Mouse (Mus musculus) kidney, embryonic 15.5 days (tissue): ENCODE measurements around the gene Rassf3. TPM values are rescaled to one million over a fixed set of nuclear protein-coding genes. Genes with fewer than 3 reads are reported as not detected.

Source experiments
- ATAC-seq: fragments of 200-750 bp; cut with Nextera tagmentation; replicated peaks from 2 replicates; pipeline ENCODE4 v1.8.0; 2017; ENCODE audit warnings: moderate TSS enrichment; ENCODE audit not compliant: low FRiP score
- H3K27ac ChIP-seq: fragments of 300-500 bp; sonication (generic); 2 replicates; pipeline ENCODE4 v1.5.1; 2015; ENCODE audit warnings: mild to moderate bottlenecking, inconsistent platforms
- H3K27me3 ChIP-seq: fragments of 300-500 bp; sonication (generic); 2 replicates; pipeline ENCODE4 v1.6.1; 2015; ENCODE audit warnings: inconsistent platforms
- H3K36me3 ChIP-seq: fragments of 300-500 bp; sonication (generic); 2 replicates; pipeline ENCODE4 v1.6.1; 2015; ENCODE audit warnings: inconsistent platforms
- H3K4me1 ChIP-seq: fragments of 300-500 bp; sonication (generic); 2 replicates; pipeline ENCODE4 v1.6.1; 2015; ENCODE audit warnings: inconsistent platforms
- H3K4me2 ChIP-seq: fragments of 300-500 bp; sonication (generic); 2 replicates; pipeline ENCODE4 v1.6.1; 2015; ENCODE audit warnings: moderate library complexity, mild to moderate bottlenecking, inconsistent platforms
- H3K4me3 ChIP-seq: fragments of 300-500 bp; sonication (generic); replicated peaks from 2 replicates; pipeline ENCODE4 v1.5.1; 2015; ENCODE audit warnings: mild to moderate bottlenecking, inconsistent platforms
- H3K9ac ChIP-seq: fragments of 300-500 bp; sonication (generic); 2 replicates; pipeline ENCODE4 v1.6.1; 2015; ENCODE audit warnings: mild to moderate bottlenecking, inconsistent platforms
- H3K9me3 ChIP-seq: fragments of 300-500 bp; sonication (generic); replicated peaks from 2 replicates; pipeline ENCODE4 v1.6.1; 2016; ENCODE audit warnings: inconsistent platforms
- WGBS: fragments of 180-500 bp; shearing (Covaris S2); methylation state at CpG from one replicate; pipeline ENCODE4 v1.1.7; 2015; ENCODE audit warnings: mixed read lengths; 5-methylcytosine and 5-hydroxymethylcytosine counted together
- polyA plus RNA-seq: library from polyadenylated mRNA; unstranded; fragments of >200 nt; fragmentation: Nextera tagmentation; extraction: Ambion mirVana; gene quantifications from 2 replicates; pipeline ENCODE4 v1.2.1, GENCODE M21; 2015

Rassf3 gene
- polyA plus RNA-seq, 1 experiment from 2014 or later: 13.8 TPM

GRCm38 (mm10) chr10:121432635-121433280, 43.4 kb downstream of the Rassf3 start:
- WGBS: 57% methylated on average over 16 of the region's 16 CpGs
- no peak for ATAC-seq
- no peaks in the 10 kb centered on the region for H3K9me3 ChIP-seq
- H3K36me3 ChIP-seq: no peaks in the 10 kb centered on the region
- H3K27me3 ChIP-seq: no peaks in the 10 kb centered on the region
- H3K4me3 ChIP-seq: no peak overlapping the region
- peak overlapping the region; percentile 78 for H3K27ac ChIP-seq
- H3K9ac ChIP-seq: no peak overlapping the region
- H3K4me1 ChIP-seq: peaks cover 87% of the 10 kb centered on the region
- H3K4me2 ChIP-seq: no peak overlapping the region

GRCm38 (mm10) chr10:121432041-121432634, 44.0 kb downstream of the Rassf3 start:
- H3K4me2 ChIP-seq: 0 out of 2 replicates have a peak overlapping the region, but pooled peaks have one; percentile 26
- ATAC-seq: no peak
- H3K36me3 ChIP-seq: no peaks in the 10 kb centered on the region
- H3K4me1 ChIP-seq: peaks cover 92% of the 10 kb centered on the region
- no peaks in the 10 kb centered on the region for H3K27me3 ChIP-seq
- WGBS: 57% methylated on average over 12 of the region's 12 CpGs
- peak overlapping the region; percentile 90 for H3K27ac ChIP-seq
- H3K9me3 ChIP-seq: no peaks in the 10 kb centered on the region
- H3K4me3 ChIP-seq: no peak overlapping the region
- no peak overlapping the region for H3K9ac ChIP-seq

GRCm38 (mm10) chr10:121430764-121431540, 45.2 kb downstream of the Rassf3 start:
- 69% methylated on average over 15 of the region's 15 CpGs for WGBS
- Histone ChIP-seq H3K4me3 (no peak overlapping the region), H3K9ac (no peak overlapping the region), H3K27me3 (no peaks in the 10 kb centered on the region), H3K4me2 (no peak overlapping the region), H3K27ac (peak overlapping the region; percentile 90), H3K36me3 (no peaks in the 10 kb centered on the region), H3K4me1 (peaks cover 91% of the 10 kb centered on the region), H3K9me3 (no peaks in the 10 kb centered on the region)
- ATAC-seq: no peak

GRCm38 (mm10) chr10:121429981-121430682, 46.0 kb downstream of the Rassf3 start:
- H3K9ac ChIP-seq: peak overlapping the region; percentile 33; the same call in 1 of the 2 replicates
- WGBS: 15% methylated on average over 14 of the region's 14 CpGs
- H3K27ac ChIP-seq: peak overlapping the region; percentile 90
- ATAC-seq: peak; percentile 34
- no peaks in the 10 kb centered on the region for H3K9me3 ChIP-seq
- H3K4me2 ChIP-seq: peak overlapping the region; percentile 53
- H3K36me3 ChIP-seq: no peaks in the 10 kb centered on the region
- H3K4me1 ChIP-seq: peaks cover 91% of the 10 kb centered on the region
- H3K27me3 ChIP-seq: no peaks in the 10 kb centered on the region
- H3K4me3 ChIP-seq: 0 out of 2 replicates have a peak overlapping the region, but pooled peaks have one; percentile 6

GRCm38 (mm10) chr10:121429581-121429980, 46.6 kb downstream of the Rassf3 start:
- 0 out of 2 replicates have a peak, but pooled peaks have one; percentile 23 for ATAC-seq
- WGBS: 25% methylated on average over 8 of the region's 8 CpGs
- Histone ChIP-seq H3K27me3 (no peaks in the 10 kb centered on the region), H3K4me3 (0 out of 2 replicates have a peak overlapping the region, but pooled peaks have one; percentile 6), H3K27ac (peak overlapping the region; percentile 90), H3K9me3 (no peaks in the 10 kb centered on the region), H3K9ac (0 out of 2 replicates have a peak overlapping the region, but pooled peaks have one; percentile 33), H3K36me3 (no peaks in the 10 kb centered on the region), H3K4me1 (peaks cover 89% of the 10 kb centered on the region), H3K4me2 (peak overlapping the region; percentile 53)

GRCm38 (mm10) chr10:121429089-121429488, 47.1 kb downstream of the Rassf3 start:
- H3K9me3 ChIP-seq: no peaks in the 10 kb centered on the region
- 8% methylated on average over 2 of the region's 2 CpGs for WGBS
- H3K4me1 ChIP-seq: peaks cover 88% of the 10 kb centered on the region
- no peak overlapping the region for H3K4me3 ChIP-seq
- H3K27me3 ChIP-seq: no peaks in the 10 kb centered on the region
- H3K36me3 ChIP-seq: no peaks in the 10 kb centered on the region
- peak overlapping the region; percentile 53 for H3K4me2 ChIP-seq
- H3K9ac ChIP-seq: no peak overlapping the region
- H3K27ac ChIP-seq: peak overlapping the region; percentile 90
- peak; percentile 72 for ATAC-seq

GRCm38 (mm10) chr10:121428011-121428711, 48.0 kb downstream of the Rassf3 start:
- no peak overlapping the region for H3K9ac ChIP-seq
- no peaks in the 10 kb centered on the region for H3K27me3 ChIP-seq
- H3K9me3 ChIP-seq: no peaks in the 10 kb centered on the region
- no peak for ATAC-seq
- 66% methylated on average over 15 of the region's 15 CpGs for WGBS
- no peaks in the 10 kb centered on the region for H3K36me3 ChIP-seq
- peak overlapping the region; percentile 90 for H3K27ac ChIP-seq
- H3K4me3 ChIP-seq: no peak overlapping the region
- H3K4me2 ChIP-seq: no peak overlapping the region
- H3K4me1 ChIP-seq: peaks cover 94% of the 10 kb centered on the region

- 63% methylated on average over 5 of the region's 5 CpGs for WGBS
- no peak overlapping the region for H3K4me2 ChIP-seq
- no peaks in the 10 kb centered on the region for H3K27me3 ChIP-seq
- H3K36me3 ChIP-seq: no peaks in the 10 kb centered on the region
- no peaks in the 10 kb centered on the region for H3K9me3 ChIP-seq
- peaks cover 95% of the 10 kb centered on the region for H3K4me1 ChIP-seq
- ATAC-seq: no peak
- no peak overlapping the region for H3K9ac ChIP-seq
- H3K27ac ChIP-seq: peak overlapping the region; percentile 90
- no peak overlapping the region for H3K4me3 ChIP-seq
Measured at GRCm38 (mm10) chr10:121427136-121427535, 49.0 kb downstream of the Rassf3 start.

- no peaks in the 10 kb centered on the region for H3K27me3 ChIP-seq
- H3K36me3 ChIP-seq: no peaks in the 10 kb centered on the region
- H3K4me1 ChIP-seq: peaks cover 95% of the 10 kb centered on the region
- ATAC-seq: no peak
- H3K4me3 ChIP-seq: no peak overlapping the region
- no peaks in the 10 kb centered on the region for H3K9me3 ChIP-seq
- no peak overlapping the region for H3K9ac ChIP-seq
- H3K27ac ChIP-seq: peak overlapping the region; percentile 90
- WGBS: 28% methylated on average over 5 of the region's 5 CpGs
- no peak overlapping the region for H3K4me2 ChIP-seq
Measured at GRCm38 (mm10) chr10:121426458-121427070, 49.6 kb downstream of the Rassf3 start.

- Histone ChIP-seq H3K36me3 (no peaks in the 10 kb centered on the region), H3K9me3 (no peaks in the 10 kb centered on the region), H3K4me1 (peaks cover 93% of the 10 kb centered on the region), H3K4me2 (no peak overlapping the region), H3K27ac (peak overlapping the region; percentile 90), H3K9ac (no peak overlapping the region), H3K27me3 (no peaks in the 10 kb centered on the region), H3K4me3 (no peak overlapping the region)
- 77% methylated on average over 14 of the region's 14 CpGs for WGBS
- ATAC-seq: no peak
Measured at GRCm38 (mm10) chr10:121425506-121426025, 50.6 kb downstream of the Rassf3 start.
